Mouse (Mus musculus): ENCODE measurements around the gene Gnb1l. TPM values are rescaled to one million over a fixed set of nuclear protein-coding genes. Genes with fewer than 3 reads are reported as not detected.

Gene Gnb1l
- polyA plus RNA-seq, 2 experiments, result 6.0 to 7.7 TPM

- Histone ChIP-seq H3K9ac (replicated peaks) (no peak overlapping the region), H3K9me3 (ENCODE audit: control insufficient read depth, low read length) (no peaks in the 10 kb centered on the region)
- 16% methylated on average over 3 of the region's 3 CpGs for WGBS (ENCODE audit: insufficient replicate concordance)
Measured at GRCm38 (mm10) chr16:18598006-18598405, 99.5 kb downstream of the Gnb1l start.

GRCm38 (mm10) chr16:18601447-18601846 is 102.9 kb downstream of the Gnb1l start:
- H3K4me2 ChIP-seq (ENCODE audit: low read depth), result no peak overlapping the region
- H3K27me3 ChIP-seq (ENCODE audit: control insufficient read depth, insufficient read depth, low read length), result no peaks in the 10 kb centered on the region
- no peak overlapping the region for H3K4me3 ChIP-seq (ENCODE audit: insufficient read depth in 1 of 2, low read depth in 2 of 2, low read length in 2 of 2)
- DNase-seq (ENCODE audit: low read depth in 3 of 3, low spot score in 3 of 3), result no peak
- H3K4me1 ChIP-seq (replicated peaks; ENCODE audit: control insufficient read depth in 2 of 2, insufficient read depth in 2 of 2, low read length in 1 of 2), result no peaks in the 10 kb centered on the region
- ATAC-seq (ENCODE audit: insufficient read depth), result no peak
- H3K9me3 ChIP-seq (ENCODE audit: control insufficient read depth, low read length), result no peaks in the 10 kb centered on the region
- H3K9ac ChIP-seq (replicated peaks), result no peak overlapping the region
- no peak for TF ChIP-seq EP300 (IDR thresholded peaks at IDR 0.05; ENCODE audit: low read depth)
- H3K36me3 ChIP-seq (replicated peaks; ENCODE audit: control insufficient read depth, insufficient read depth, low read depth), result no peaks in the 10 kb centered on the region
- WGBS (ENCODE audit: insufficient replicate concordance), result 58% methylated on average over 7 of the region's 7 CpGs
- no peak overlapping the region for H3K27ac ChIP-seq

More at GRCm38 (mm10) chr16:18598006-18598405, 99.5 kb downstream of the Gnb1l start:
- TF ChIP-seq CTCF (IDR thresholded peaks at IDR 0.05; ENCODE audit: low read depth), result no peak
- no peak for TF ChIP-seq EP300 (IDR thresholded peaks at IDR 0.05; ENCODE audit: low read depth)
- Histone ChIP-seq H3K27ac (no peak overlapping the region), H3K4me2 (ENCODE audit: low read depth) (no peak overlapping the region), H3K27me3 (ENCODE audit: control insufficient read depth, insufficient read depth, low read length) (peaks cover 6% of the 10 kb centered on the region), H3K4me1 (replicated peaks; ENCODE audit: control insufficient read depth in 2 of 2, insufficient read depth in 2 of 2, low read length in 1 of 2) (no peaks in the 10 kb centered on the region), H3K4me3 (ENCODE audit: insufficient read depth in 1 of 2, low read depth in 2 of 2, low read length in 2 of 2) (no peak overlapping the region), H3K36me3 (replicated peaks; ENCODE audit: control insufficient read depth, insufficient read depth, low read depth) (no peaks in the 10 kb centered on the region)
- DNase-seq (ENCODE audit: low read depth in 3 of 3, low spot score in 3 of 3) (no peak), ATAC-seq (ENCODE audit: insufficient read depth) (no peak)

GRCm38 (mm10) chr16:18604267-18604701 is 105.8 kb downstream of the Gnb1l start:
- Histone ChIP-seq H3K9me3 (ENCODE audit: control insufficient read depth, low read length) (no peaks in the 10 kb centered on the region), H3K27me3 (ENCODE audit: control insufficient read depth, insufficient read depth, low read length) (no peaks in the 10 kb centered on the region), H3K4me3 (ENCODE audit: insufficient read depth in 1 of 2, low read depth in 2 of 2, low read length in 2 of 2) (no peak overlapping the region), H3K9ac (replicated peaks) (no peak overlapping the region), H3K27ac (no peak overlapping the region), H3K4me2 (ENCODE audit: low read depth) (no peak overlapping the region), H3K36me3 (replicated peaks; ENCODE audit: control insufficient read depth, insufficient read depth, low read depth) (no peaks in the 10 kb centered on the region), H3K4me1 (replicated peaks; ENCODE audit: control insufficient read depth in 2 of 2, insufficient read depth in 2 of 2, low read length in 1 of 2) (no peaks in the 10 kb centered on the region)
- TF ChIP-seq CTCF (IDR thresholded peaks at IDR 0.05; ENCODE audit: low read depth), result no peak
- TF ChIP-seq EP300 (IDR thresholded peaks at IDR 0.05; ENCODE audit: low read depth), result no peak
- DNase-seq (ENCODE audit: low read depth in 3 of 3, low spot score in 3 of 3) (no peak), ATAC-seq (ENCODE audit: insufficient read depth) (no peak)
- WGBS (ENCODE audit: insufficient replicate concordance), result 40% methylated on average over 8 of the region's 8 CpGs

- TF ChIP-seq EP300 (IDR thresholded peaks at IDR 0.05; ENCODE audit: low read depth), result no peak
- TF ChIP-seq CTCF (IDR thresholded peaks at IDR 0.05; ENCODE audit: low read depth), result no peak
- no peak overlapping the region for H3K4me2 ChIP-seq (ENCODE audit: low read depth)
- no peak overlapping the region for H3K27ac ChIP-seq
- H3K36me3 ChIP-seq (replicated peaks; ENCODE audit: control insufficient read depth, insufficient read depth, low read depth), result no peaks in the 10 kb centered on the region
- H3K27me3 ChIP-seq (ENCODE audit: control insufficient read depth, insufficient read depth, low read length), result no peaks in the 10 kb centered on the region
- ATAC-seq (ENCODE audit: insufficient read depth) (no peak), DNase-seq (ENCODE audit: low read depth in 3 of 3, low spot score in 3 of 3) (no peak)
- no peak overlapping the region for H3K9ac ChIP-seq (replicated peaks)
- 64% methylated on average over 5 of the region's 5 CpGs for WGBS (ENCODE audit: insufficient replicate concordance)
- no peaks in the 10 kb centered on the region for H3K4me1 ChIP-seq (replicated peaks; ENCODE audit: control insufficient read depth in 2 of 2, insufficient read depth in 2 of 2, low read length in 1 of 2)
- H3K9me3 ChIP-seq (ENCODE audit: control insufficient read depth, low read length), result no peaks in the 10 kb centered on the region
- no peak overlapping the region for H3K4me3 ChIP-seq (ENCODE audit: insufficient read depth in 1 of 2, low read depth in 2 of 2, low read length in 2 of 2)
Measured at GRCm38 (mm10) chr16:18605705-18606104, 107.2 kb downstream of the Gnb1l start.

GRCm38 (mm10) chr16:18608226-18608625 is 109.7 kb downstream of the Gnb1l start:
- no peaks in the 10 kb centered on the region for H3K27me3 ChIP-seq (ENCODE audit: control insufficient read depth, insufficient read depth, low read length)
- no peak overlapping the region for H3K4me2 ChIP-seq (ENCODE audit: low read depth)
- H3K27ac ChIP-seq, result no peak overlapping the region
- TF ChIP-seq EP300 (IDR thresholded peaks at IDR 0.05; ENCODE audit: low read depth), result no peak
- no peak for TF ChIP-seq CTCF (IDR thresholded peaks at IDR 0.05; ENCODE audit: low read depth)
- H3K9ac ChIP-seq (replicated peaks), result no peak overlapping the region
- no peaks in the 10 kb centered on the region for H3K4me1 ChIP-seq (replicated peaks; ENCODE audit: control insufficient read depth in 2 of 2, insufficient read depth in 2 of 2, low read length in 1 of 2)
- no peaks in the 10 kb centered on the region for H3K9me3 ChIP-seq (ENCODE audit: control insufficient read depth, low read length)
- WGBS (ENCODE audit: insufficient replicate concordance), result 15% methylated on average over 11 of the region's 11 CpGs
- DNase-seq (ENCODE audit: low read depth in 3 of 3, low spot score in 3 of 3), result no peak
- no peaks in the 10 kb centered on the region for H3K36me3 ChIP-seq (replicated peaks; ENCODE audit: control insufficient read depth, insufficient read depth, low read depth)
- no peak for ATAC-seq (ENCODE audit: insufficient read depth)
- no peak overlapping the region for H3K4me3 ChIP-seq (ENCODE audit: insufficient read depth in 1 of 2, low read depth in 2 of 2, low read length in 2 of 2)

Data from liver, embryonic 14.5 days (tissue).